Mouse (Mus musculus): ENCODE measurements around the gene Nppc. TPM values are rescaled to one million over a fixed set of nuclear protein-coding genes. Genes with fewer than 3 reads are reported as not detected.

Nppc gene
- total RNA-seq, 1 experiment from 2014 or later: not detected

Other genes with a start within 250 kb of the Nppc start
- not detected in 2 replicates for gene Nmur1, start 244.3 kb downstream of the Nppc start, total RNA-seq (2017)
- gene Tex44, start 244.2 kb downstream of the Nppc start, total RNA-seq (2017): not detected in 2 replicates
- 1,253 and 1,399 TPM in 2 replicates for gene Ptma, start 143.8 kb downstream of the Nppc start, total RNA-seq (2017)
- gene Pde6d, start 87.9 kb downstream of the Nppc start, total RNA-seq (2017): 5.1 and 8.0 TPM in 2 replicates
- 8.6 and 9.9 TPM in 2 replicates for gene Cops7b, start 87.7 kb downstream of the Nppc start, total RNA-seq (2017)
- gene Dis3l2, start 33.2 kb upstream of the Nppc start, total RNA-seq (2017): 15.5 and 16.6 TPM in 2 replicates